Mouse (Mus musculus) erythroid progenitor cell, adult 5-6 weeks (primary cell): ENCODE data around the gene Esrrb. TPM values are rescaled to one million over a fixed set of nuclear protein-coding genes. Genes with fewer than 3 reads are reported as not detected.

Source experiments
- ATAC-seq: replicated peaks from 2 replicates; pipeline ENCODE4 v1.8.0; 2016; ENCODE audit warnings: moderate number of reproducible peaks, mild to moderate bottlenecking, moderate TSS enrichment, inconsistent platforms; ENCODE audit not compliant: poor library complexity, low FRiP score, severe bottlenecking
- total RNA-seq, 2 experiments: library from RNA; stranded (forward) in 1 of 2; stranded (reverse) in 1 of 2; fragments of 150-400 nt in 1 of 2; fragments of 186-747, 209-891 nt in 1 of 2; gene quantifications; 2 replicates each; pipeline versions ENCODE4 v1.2.3 to v1.2.4; 2015 to 2017; ENCODE audit warnings: low replicate concordance in 2 of 2

Gene Esrrb
- total RNA-seq (2015; ENCODE audit: low replicate concordance) (not detected in 2 replicates), total RNA-seq (2017; ENCODE audit: low replicate concordance) (not detected in 2 replicates)

DNA sequence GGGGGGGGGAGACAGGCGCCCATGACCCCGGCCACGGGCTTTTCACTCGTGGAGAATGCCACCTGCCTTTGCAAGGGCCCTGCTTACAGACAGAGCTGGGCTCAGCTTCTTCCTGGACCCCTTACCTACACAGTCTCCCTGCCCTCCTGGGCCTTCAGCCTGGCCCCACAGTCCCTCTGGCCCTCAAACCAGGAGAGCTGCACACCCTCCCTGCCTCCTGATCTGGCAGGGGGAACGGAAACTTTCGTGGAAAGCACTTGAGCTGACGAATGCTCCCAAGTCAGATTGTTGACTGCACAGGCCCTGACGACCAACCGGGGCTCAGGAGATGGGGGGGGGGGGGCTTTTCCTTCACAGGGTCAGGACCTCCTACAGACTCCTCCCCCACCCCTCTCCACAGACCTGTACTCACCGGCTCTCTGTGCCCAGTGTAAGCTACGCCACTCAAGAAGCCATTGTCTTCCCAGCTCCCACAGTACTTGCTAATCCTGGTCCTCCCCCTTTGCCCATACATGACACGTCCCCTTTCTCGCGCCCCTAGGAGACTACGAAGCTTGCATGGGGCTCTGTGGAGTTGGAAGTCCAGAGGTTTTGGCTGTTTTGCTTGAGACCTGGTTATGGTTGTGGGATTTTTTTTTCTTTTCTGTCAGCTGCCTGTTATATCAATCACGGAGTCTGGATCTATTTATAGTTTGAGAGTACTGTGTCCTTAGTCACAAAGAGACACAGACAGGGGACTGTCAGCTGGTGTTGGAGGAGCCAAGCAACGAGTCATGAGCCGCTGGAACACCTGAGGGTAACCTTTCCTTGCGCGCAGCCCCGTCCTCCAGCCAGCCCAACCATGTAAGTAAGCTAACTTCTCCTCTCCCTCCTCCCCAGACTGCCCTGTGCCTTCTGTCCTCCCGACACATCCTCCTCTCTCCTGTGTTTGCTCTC is at the start of gene Esrrb:
Gene Esrrb, plus strand, starts transcription at position 422 of the 936 bp plus-strand sequence.
- no peak for ATAC-seq

DNA sequence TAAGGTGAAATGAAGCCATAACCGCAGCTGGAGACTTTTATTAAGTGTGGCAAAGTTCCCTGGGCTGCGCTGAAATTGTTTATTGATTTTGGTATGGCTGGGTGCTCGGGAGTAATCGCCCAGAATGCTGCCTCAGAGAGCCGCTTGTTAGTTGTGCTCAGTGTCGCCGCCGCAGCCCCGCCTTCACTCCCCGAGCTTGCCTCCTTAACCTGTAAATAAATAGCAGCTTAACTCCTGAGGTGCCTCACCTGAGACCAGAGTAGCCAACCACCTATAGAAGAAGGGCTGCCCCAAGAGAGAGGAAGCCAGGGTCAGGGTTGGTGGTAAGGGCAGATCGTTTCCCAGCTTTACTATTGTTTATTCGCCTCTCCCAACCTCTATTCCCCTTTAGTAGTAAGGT is 40.3 kb upstream of the Esrrb start:
- no peak for ATAC-seq

DNA sequence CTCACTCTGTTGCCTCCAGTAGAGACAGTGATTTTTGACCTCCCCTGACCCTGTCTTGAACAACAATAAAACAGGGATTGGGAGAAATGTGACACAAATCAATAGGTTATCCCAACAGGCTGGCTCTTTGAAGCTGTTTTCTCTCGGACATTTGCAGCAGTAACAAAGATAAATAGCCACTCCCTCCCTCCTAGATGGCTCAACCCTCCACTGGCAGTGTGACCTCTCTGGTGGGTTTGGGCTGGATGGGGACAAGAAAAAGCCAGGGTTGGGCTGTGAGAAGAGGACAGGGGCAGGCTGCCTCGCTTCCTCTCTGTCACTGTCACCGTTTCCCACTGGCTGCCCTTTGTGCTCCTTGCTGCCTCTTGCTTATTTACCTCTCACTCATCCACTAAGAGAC is 36.6 kb upstream of the Esrrb start:
- ATAC-seq = no peak

DNA sequence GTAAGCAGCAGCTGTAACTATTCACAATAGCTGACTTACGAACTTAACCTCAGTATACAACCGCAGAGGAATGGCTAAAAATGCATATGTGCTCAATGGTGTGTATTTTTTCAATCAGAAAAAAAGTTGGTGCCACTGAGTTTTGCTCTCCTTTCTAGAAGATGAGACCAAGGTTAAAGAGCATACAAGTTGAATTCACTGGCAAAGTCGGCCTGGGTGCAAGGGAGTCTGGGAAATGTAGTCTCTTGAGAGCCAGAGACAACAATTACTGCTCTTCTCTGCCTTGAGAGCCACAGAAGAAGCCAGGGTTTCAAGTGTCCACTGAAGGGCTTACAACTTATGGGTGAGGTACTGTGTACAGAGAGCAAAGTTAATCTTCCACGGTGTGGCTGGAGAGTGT is 31.1 kb upstream of the Esrrb start:
- no peak for ATAC-seq

DNA sequence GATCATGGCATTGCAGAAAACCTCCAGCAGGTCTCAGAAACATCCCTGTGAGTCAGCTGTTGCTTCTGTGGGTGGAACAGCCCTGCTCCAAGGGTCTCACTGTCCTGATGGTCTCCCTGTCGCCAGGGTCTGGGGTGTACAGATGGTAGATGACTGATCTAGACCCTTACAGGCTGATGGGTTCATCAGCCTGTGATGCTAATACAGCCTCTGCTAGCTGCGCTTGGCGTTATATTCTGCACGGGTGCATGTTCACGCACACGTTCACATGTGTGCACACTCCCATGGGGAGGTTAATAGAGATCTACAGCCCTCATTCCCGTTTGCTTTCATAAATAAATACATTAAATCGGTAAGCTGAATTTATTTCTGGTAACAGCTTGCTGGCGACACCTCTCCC is 30.2 kb upstream of the Esrrb start:
- no peak for ATAC-seq

DNA sequence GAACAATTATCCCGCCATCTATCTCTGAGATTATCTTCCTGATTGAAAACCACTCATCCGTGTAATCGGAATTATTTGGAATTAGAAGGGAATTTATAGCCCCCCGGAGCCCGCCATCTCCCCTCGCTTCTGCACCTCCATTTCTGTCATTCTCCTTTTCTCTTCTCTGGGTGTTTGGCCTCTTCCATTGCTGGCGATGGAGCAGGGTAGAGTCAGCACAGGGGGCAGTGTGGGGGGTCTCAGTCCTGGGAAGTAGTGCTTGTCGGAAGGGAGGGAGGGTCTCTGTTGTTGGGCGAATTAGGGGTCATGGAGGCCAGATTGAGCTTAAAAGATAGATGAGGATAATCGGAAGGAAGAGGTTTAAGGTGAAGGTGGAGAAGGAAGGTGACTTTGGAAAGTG is 29.7 kb upstream of the Esrrb start:
- ATAC-seq = no peak

DNA sequence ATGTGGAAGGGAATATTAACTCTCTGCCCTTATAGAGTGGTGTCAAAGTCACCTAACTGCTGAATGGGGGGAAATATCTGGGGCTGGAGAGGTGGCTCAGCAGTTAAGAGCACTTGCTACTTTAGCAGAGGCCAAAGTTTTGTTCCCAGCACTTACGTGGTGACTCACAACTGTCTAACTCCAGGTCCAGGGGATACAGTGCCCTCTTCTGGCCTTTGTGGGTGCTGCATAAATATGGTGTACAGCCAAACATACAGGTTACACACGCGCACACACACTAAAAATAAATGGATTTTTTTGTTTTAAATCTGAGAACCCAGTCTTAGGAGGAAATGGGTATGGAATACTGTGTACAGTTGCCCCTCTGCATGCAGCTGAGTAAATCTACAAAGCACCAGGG is 24.7 kb upstream of the Esrrb start:
- no peak for ATAC-seq

DNA sequence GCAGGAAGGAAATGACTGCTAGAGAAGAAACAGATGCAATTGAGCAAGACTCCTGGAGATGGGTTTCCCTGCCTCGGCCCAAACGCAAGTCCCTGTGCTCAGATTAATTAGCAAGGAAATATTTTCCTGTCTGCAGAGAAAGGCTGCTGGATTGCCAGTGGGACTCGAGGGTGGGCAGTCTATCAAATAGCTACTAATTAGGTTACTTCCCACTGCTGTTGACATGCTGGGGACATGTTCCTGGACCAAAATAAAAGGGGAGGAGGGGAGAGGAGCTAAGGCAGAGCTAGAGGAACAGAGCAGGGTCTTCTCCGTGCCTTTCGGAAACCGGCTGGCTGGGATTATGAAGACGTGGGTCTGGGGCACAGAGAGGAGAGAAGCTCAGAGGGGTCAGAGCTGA is 24.0 kb upstream of the Esrrb start:
- no peak for ATAC-seq

DNA sequence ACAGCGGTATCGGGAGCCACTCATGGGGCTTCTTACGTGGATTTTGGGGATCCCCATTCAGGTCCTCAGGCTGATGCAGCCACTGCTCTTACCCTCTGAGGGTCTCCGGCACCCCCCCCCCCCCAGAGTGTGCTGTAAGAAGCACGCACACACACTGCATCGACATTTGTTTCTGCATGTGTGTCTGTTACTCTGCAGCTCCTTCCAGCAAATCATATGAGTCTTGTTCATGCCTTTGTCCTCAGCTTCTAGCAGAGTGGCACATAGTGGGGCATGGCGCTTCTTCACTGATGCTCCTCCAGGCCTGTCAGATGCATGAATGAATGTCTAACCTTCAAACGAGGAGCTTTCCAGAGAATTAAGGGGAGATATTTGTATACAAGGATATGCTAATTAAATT is 11.4 kb upstream of the Esrrb start:
- ATAC-seq = no peak

DNA sequence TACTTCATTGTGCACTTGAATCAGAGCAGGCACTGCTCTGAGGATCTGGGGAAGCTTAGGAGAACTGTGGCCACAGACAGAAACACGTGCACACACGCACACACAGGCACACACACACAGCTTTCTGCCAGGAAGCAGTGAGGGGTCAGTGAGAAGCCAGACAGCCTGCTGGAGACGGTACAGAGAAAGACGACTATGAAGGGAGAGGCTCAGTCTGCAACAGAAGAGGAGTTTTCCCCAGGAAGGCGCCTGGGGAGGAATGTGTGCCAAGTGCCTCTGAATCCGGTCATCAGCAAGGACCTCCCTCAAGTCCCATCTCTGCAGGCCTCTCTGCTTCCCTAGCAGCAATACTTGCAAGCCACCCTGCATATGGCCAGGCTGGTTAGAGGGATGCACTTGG is 1.5 kb upstream of the Esrrb start:
- ATAC-seq = no peak

DNA sequence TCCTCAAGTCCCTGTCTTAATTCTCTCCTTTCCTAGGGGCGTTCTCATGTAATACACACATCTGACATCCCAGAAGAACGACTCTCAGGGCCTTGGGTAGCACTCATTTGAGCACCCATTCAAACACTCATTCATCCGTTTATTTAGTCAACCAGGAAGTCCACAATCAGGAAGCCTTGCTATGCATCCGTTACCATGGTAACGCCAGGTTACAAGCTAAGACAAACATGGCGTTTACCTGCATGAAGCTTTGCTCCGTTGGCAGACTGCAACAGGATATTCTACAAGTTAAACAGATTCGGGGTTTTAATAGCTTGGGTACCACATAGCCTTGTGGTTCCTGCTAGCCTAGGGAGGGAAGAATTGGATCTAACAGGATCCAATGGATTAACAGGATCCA is 1.0 kb upstream of the Esrrb start:
- ATAC-seq = no peak

DNA sequence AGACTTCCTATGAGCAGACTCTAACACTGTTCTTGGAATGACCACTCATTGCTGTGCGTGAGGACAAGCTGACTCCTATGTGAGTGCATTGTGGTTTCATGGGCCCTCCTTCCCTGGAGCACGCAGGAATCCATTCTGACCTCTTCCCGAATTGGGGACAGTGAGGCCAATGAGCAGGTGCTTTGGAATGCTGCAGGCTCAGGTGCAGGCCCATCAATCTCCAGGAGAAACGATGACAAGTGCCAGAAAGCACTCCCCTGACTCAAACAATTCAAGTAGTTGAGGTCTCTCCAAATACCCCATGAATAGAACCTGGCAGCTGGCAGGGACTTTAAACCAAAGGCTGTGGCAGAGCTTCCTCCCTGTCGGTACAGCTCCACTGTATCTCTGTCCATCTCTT is 3.4 kb downstream of the Esrrb start:
- no peak for ATAC-seq

DNA sequence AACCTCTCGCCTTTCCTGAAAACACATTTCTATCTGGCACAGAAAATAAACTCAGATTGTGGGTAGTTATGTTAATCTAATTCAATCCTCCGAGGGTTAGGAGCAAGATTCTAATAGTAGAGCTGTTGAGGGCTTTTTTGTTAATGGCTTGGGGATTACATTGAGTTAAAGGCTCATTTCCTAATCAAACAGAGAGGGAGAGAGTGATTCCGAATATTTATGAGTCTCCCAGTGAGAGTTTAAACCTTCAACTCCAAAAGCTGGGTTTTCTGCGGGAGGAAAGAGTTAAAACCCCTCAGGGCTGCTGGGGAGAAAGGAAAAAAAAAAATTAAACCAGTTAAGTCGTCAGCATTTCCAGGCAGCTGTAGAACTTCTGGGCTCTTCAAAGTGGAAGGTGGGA is 3.8 kb downstream of the Esrrb start:
- ATAC-seq = no peak

DNA sequence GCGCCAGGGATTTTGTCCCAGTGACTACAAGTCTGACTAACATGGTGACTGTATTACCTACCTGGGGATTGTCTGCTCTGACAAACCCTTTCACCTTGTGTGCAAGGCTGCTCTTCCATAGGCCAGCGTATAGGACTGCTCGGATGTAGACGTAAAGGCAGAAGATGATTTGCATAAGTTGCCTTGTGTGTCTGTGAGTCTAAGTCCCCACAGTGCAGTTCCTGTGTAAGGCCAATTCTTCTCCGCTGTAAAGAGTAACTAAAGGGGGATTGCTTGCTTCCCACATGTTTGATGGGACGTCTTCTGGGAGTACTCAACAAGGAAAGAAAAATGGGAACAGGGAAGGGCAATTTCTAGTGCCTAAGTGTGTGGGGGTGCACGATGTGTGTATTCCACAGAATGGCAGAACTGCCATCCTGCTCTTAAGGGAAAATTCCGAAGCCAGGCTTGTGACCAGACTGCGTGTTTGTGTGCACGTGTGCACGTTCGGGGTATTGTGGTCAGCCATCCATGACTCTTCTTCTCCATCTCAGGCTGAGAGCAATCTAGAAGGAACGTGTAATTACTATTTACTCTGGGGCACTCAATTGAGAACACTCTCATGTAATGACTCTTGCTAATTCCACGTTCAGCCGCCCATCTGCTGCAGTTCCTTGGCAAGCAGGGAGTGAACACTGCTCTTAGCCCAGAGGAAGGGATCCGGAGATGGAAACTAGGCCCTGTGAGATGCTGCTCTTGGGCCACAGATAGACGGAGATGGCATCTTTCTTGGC is 9.9 kb downstream of the Esrrb start:
- ATAC-seq = no peak

DNA sequence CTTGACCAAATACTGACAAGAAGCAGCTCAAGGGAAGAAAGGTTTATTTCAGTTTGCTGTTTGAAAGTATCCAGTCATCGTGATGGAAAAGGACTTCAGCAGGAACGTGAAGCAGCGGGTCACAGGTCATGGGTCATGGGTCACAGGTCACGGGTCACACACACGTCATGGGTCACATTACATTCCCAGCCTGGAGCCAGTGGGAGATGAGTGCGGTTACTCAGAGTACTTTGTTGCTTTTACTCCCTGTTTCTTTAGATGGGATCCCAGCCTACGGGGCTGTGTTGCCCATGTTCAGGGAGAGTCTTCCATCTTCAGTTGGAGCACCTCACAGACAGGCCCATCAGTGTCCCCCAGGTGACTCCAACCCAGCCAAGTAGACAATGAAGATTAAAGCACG is 13.4 kb downstream of the Esrrb start:
- ATAC-seq = no peak

DNA sequence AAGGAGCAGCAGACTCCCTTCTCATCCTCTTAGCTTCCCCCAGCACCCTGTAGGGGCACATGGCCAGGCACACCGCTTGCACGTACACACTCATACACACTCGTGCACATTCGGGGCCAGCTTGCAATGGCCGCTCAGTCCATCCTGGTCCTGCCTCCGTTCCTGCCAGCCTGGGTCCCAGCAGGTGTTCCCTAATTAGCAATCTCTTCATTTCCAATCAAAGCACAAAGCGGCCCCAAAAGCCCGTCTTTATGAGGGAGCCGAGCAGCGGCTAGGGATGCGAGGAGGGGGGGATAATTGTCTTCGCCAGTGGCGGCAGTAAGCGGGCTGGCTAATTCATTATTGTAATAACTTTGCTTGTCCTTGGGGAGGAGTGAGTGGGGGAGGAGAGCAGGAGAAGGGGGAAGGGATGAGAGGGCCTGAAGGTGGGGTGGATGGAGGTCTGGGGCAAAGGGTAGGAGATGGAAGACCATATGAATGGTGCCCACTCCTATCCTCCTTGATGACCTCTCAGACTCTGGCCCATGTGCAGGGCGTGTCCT is 18.8 kb downstream of the Esrrb start:
- no peak for ATAC-seq

DNA sequence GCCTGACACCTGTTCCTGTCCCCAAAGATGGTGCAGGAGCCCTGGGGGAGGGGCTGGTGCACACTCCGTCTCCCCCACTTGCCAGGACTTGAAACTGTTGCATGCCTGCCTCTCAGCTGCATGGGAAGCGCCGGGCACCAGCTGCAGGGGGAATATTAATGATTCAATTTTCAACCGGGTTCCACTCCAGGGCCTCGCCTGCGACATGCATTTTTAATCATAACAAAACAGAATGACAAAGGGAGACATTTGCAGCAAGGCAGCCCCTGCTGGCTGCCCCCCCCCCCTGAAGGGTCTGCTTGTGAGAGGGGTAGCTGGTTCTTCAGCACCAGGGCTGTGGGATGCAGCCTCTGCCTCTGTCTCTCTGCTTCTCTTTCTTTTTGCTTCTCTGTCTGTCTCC is 22.9 kb downstream of the Esrrb start:
- ATAC-seq = no peak

DNA sequence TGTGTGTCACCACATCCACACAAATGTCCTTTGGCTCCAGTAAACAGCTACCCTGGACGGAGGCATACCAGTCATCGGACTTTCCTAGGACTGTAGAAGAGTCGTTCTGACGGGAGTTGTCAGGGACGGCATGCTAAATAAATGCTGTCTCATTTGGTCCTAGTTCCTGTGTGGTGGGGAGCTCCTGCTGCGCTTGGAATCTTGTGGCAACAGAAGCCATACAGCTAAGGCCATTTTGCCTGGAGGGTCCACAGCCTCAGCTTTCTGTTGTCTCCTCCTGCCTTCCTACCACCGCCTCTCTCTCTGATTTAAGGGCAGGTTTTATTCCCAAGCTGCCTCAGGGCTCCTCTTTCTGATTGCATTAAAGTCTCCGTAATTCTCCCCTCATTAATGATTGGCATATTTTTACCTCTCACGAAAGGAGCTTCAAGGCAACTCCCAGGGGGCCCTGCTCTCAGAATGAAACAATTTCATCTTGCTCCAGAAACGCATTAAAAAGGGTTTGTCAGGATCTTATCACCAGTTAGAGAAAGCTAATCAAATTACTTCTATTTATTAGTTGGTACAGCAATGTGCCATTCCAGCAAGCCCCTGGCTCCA is 26.9 kb downstream of the Esrrb start:
- no peak for ATAC-seq

DNA sequence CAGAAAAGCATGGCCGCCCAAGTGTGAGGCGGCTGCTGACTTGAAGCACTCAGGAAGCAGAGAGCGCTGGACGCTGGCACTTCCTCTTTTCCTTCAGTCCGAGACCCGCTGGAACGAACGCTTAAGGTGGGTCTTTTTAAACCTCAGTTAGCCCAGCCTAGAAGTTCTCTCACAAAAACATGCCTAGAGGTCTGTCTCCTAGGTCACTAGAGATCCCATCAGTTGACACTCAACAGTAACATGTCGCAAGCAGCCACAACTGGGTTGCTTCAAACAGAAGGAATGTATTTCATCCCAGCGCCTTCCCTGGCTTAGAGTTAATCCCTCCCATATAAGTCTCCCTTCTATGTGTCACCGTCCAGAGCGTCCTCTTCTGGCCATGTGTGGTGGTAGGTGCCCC is 33.9 kb downstream of the Esrrb start:
- no peak for ATAC-seq

DNA sequence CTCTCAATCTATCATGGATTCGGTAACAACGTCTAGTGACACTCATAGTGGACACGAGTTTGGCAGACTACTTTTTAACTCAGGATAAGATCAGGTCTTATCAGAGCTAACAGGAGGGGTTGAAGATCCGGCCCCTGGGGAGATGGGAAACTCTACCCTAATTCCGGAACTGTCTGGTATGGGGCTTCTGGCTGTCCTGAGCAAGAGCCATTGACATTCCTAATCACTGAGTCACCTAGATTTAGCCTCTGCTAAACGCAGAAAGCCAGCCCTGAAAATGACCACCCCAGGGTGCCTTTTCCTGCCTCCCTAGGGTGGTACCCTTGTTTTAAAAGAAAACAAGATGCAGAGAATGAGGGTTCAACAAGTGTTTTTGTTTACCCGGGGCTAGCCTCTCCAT is 34.4 kb downstream of the Esrrb start:
- ATAC-seq = no peak
